Comparison of ENCODE assay signal across 8 mouse cellular contexts in the genomic region with DNA sequence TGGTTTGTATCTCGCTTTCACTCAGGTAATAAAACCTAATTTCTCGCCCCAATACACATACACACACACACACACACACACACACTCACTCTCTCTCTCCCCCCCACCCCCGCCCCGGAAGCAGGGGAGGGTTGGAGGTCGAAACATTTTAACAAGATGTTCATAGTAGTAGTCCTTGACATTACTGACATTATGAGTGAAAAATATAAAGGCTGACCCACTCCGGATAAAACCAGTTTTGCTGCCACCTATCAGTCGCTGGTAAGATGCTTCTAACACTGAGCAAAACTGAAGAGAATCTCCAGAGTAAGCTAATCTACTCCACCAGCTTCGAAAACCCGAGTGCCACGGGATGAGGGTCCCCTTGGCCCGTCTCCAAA. TPM values are rescaled to one million over a fixed set of nuclear protein-coding genes. Genes with fewer than 3 reads are reported as not detected.
A peak's percentile ranks its signal among the peaks of the same experiment; 100 is the strongest.
DNase-seq lines count a peak whose midpoint lies in the region; TF ChIP-seq lines count a peak whose summit lies in the region.

No protein-coding gene starts in this region.

- no peak; the same call in 1 of the 2 replicates for TF ChIP-seq CTCF in gastrocnemius, adult 2 months (IDR thresholded peaks at IDR 0.05)
- no peak for TF ChIP-seq CTCF in C2C12 (IDR thresholded peaks at IDR 0.05; ENCODE audit: control insufficient read depth, insufficient read depth, insufficient read length)
- TF ChIP-seq CTCF in embryonic fibroblast, embryonic 13.5 days (IDR thresholded peaks at IDR 0.05; ENCODE audit: borderline replicate concordance, insufficient read depth, low read length): no peak
- TF ChIP-seq CTCF in liver, adult 2 months (IDR thresholded peaks at IDR 0.05; ENCODE audit: low read depth, low read length): no peak

- H3K79me2 ChIP-seq in C2C12 (ENCODE audit: control insufficient read depth, insufficient read depth): peaks cover 80% of the 10 kb centered on the region
- H3K79me2 ChIP-seq in liver, adult 2 months (ENCODE audit: control insufficient read depth, insufficient read depth, low read length): peaks cover 3% of the 10 kb centered on the region; the same call in 1 of the 2 replicates

- TF ChIP-seq POLR2A in embryonic fibroblast, embryonic 13.5 days (IDR thresholded peaks at IDR 0.05; ENCODE audit: low read depth, low read length): no peak
- no peak for TF ChIP-seq POLR2A in liver, adult 2 months (IDR thresholded peaks at IDR 0.05; ENCODE audit: extremely low read depth, insufficient read depth, low read length)

- H3K79me3 ChIP-seq in C2C12 (ENCODE audit: low read depth): peaks cover 57% of the 10 kb centered on the region

- peaks cover 72% of the 10 kb centered on the region for H3K36me3 ChIP-seq in C2C12 (ENCODE audit: control insufficient read depth, insufficient read depth)
- H3K36me3 ChIP-seq in liver, adult 2 months (ENCODE audit: control insufficient read depth, insufficient read depth, low read length): peaks cover 19% of the 10 kb centered on the region

- intact Hi-C loops in gastrocnemius, adult 2 months (cut with DNase I): no loop called here

- WGBS in liver, adult 2 months: 4% methylated on average over 11 of the region's 11 CpGs

- H3K27ac ChIP-seq in gastrocnemius, adult 2 months: peak overlapping the region; percentile 97
- peak overlapping the region; percentile 83 for H3K27ac ChIP-seq in embryonic fibroblast, embryonic 13.5 days (ENCODE audit: insufficient read depth, low read length)
- peak overlapping the region; percentile 95 for H3K27ac ChIP-seq in liver, adult 2 months (replicated peaks; ENCODE audit: insufficient read depth, low read depth, low read length)

- peak overlapping the region; percentile 94 for H3K4me3 ChIP-seq in gastrocnemius, adult 2 months
- H3K4me3 ChIP-seq in C2C12 (ENCODE audit: insufficient read depth, poor library complexity, severe bottlenecking): peak overlapping the region; percentile 70
- peak overlapping the region; percentile 86 for H3K4me3 ChIP-seq in embryonic fibroblast, embryonic 13.5 days (ENCODE audit: insufficient read depth, low read length)
- peak overlapping the region; percentile 88 for H3K4me3 ChIP-seq in liver, adult 2 months (ENCODE audit: insufficient read depth, low read depth, low read length)

- no peaks in the 10 kb centered on the region for H3K27me3 ChIP-seq in C2C12 (ENCODE audit: control insufficient read depth, insufficient read depth, insufficient read length)
- no peaks in the 10 kb centered on the region for H3K27me3 ChIP-seq in liver, adult 2 months (ENCODE audit: control insufficient read depth, insufficient read depth, low read length)

- peak overlapping the region; percentile 86 for H3K9ac ChIP-seq in liver, adult 2 months (ENCODE audit: low read depth, low read length)

- DNase-seq in gastrocnemius, adult 2 months: no peak
- no peak for DNase-seq in gastrocnemius, postnatal 10 days
- DNase-seq in liver, adult 2 months (ENCODE audit: extremely low read depth, low read depth, low spot score): peak; percentile 13
- DNase-seq in right cerebral cortex, postnatal 14 days: no peak
- DNase-seq in layer of hippocampus, adult 8-10 months (ENCODE audit: low spot score in 2 of 2): no peak
- no peak for DNase-seq in urinary bladder, postnatal 36 days (ENCODE audit: low spot score in 2 of 2)

- peaks cover 4% of the 10 kb centered on the region; the same call in 1 of the 2 replicates for H3K4me1 ChIP-seq in embryonic fibroblast, embryonic 13.5 days (ENCODE audit: control insufficient read depth, insufficient read depth, low read length)
- peaks cover under 1% of the 10 kb centered on the region; the same call in 1 of the 2 replicates for H3K4me1 ChIP-seq in liver, adult 2 months (ENCODE audit: control insufficient read depth, insufficient read depth, low read length)

- H3ac ChIP-seq in C2C12 (ENCODE audit: control insufficient read depth, insufficient read length, low read depth): peak overlapping the region; percentile 82

TF ChIP-seq in C2C12, 6 proteins besides CTCF, POLR2A, EP300 and RAD21:
- TF ChIP-seq CEBPB (IDR thresholded peaks at IDR 0.05; ENCODE audit: low read depth) (no peak), MAX (IDR thresholded peaks at IDR 0.05) (no peak), USF1 (IDR thresholded peaks at IDR 0.05; ENCODE audit: low read depth) (no peak), FOSL1 (IDR thresholded peaks at IDR 0.05; ENCODE audit: insufficient read depth, low read length, poor library complexity, severe bottlenecking) (no peak), MYOD1 (IDR thresholded peaks at IDR 0.05; ENCODE audit: control insufficient read depth, insufficient read length, low read depth) (no peak), MYOG (IDR thresholded peaks at IDR 0.05; ENCODE audit: control insufficient read depth, extremely low read depth, insufficient read length) (no peak)

RNA-seq across cellular contexts. Expression of a gene that starts 0.8 kb away (rescaled TPM):
- 1 to 10 TPM; 6.3 to 7.7 TPM for total RNA-seq in gastrocnemius, adult 2 months (2021)
- total RNA-seq in gastrocnemius, postnatal 10 days (2021): 10 to 100 TPM; 17.9 to 24.6 TPM
- polyA plus RNA-seq in C2C12 (2012; fragmentation: generic; extraction: Trizol): 47.4 TPM
- polyA plus RNA-seq in embryonic fibroblast, embryonic 13.5 days (2011; ENCODE audit: insufficient read length, low read depth, missing spikeins): 60.2 and 67.7 TPM in 2 replicates
- 20.7 TPM in 2 replicates for total RNA-seq in liver, adult 2 months (2014; rRNA removed)
- polyA plus RNA-seq in liver, adult 2 months (2012; rRNA removed): 5.6 and 6.3 TPM in 2 replicates
- 10 to 100 TPM; 18.1 to 28.3 (median 23.1) TPM for total RNA-seq in layer of hippocampus, adult 8-10 months (2022)

RNA-seq across cellular contexts. Expression of a gene that starts 6.4 kb away (rescaled TPM):
- 1 to 10 TPM in 1 of 2 experiments, under 1 TPM in 1; 0.97 to 1.3 TPM for total RNA-seq in gastrocnemius, adult 2 months (2021)
- total RNA-seq in gastrocnemius, postnatal 10 days (2021): 10 to 100 TPM; 15.7 to 19.8 TPM
- 109 TPM for polyA plus RNA-seq in C2C12 (2012; fragmentation: generic; extraction: Trizol)
- 62.0 and 75.1 TPM in 2 replicates for polyA plus RNA-seq in embryonic fibroblast, embryonic 13.5 days (2011; ENCODE audit: insufficient read length, low read depth, missing spikeins)
- total RNA-seq in liver, adult 2 months (2014; rRNA removed): 0.92 and 2.3 TPM in 2 replicates
- polyA plus RNA-seq in liver, adult 2 months (2012; rRNA removed): 0.82 and 1.3 TPM in 2 replicates
- total RNA-seq in layer of hippocampus, adult 8-10 months (2022): 1 to 10 TPM; 4.1 to 7.2 (median 4.4) TPM

RNA-seq across cellular contexts. Expression of a gene that starts 6.7 kb away (rescaled TPM):
- total RNA-seq in gastrocnemius, adult 2 months (2021): 10 to 100 TPM in 1 of 2 experiments, 1 to 10 TPM in 1; 9.0 to 11.7 TPM
- 10 to 100 TPM; 16.0 to 17.7 TPM for total RNA-seq in gastrocnemius, postnatal 10 days (2021)
- polyA plus RNA-seq in C2C12 (2012; fragmentation: generic; extraction: Trizol): 26.1 TPM
- 22.8 and 28.1 TPM in 2 replicates for polyA plus RNA-seq in embryonic fibroblast, embryonic 13.5 days (2011; ENCODE audit: insufficient read length, low read depth, missing spikeins)
- total RNA-seq in liver, adult 2 months (2014; rRNA removed): 12.0 and 13.8 TPM in 2 replicates
- polyA plus RNA-seq in liver, adult 2 months (2012; rRNA removed): 39.8 and 41.0 TPM in 2 replicates
- total RNA-seq in layer of hippocampus, adult 8-10 months (2022): 10 to 100 TPM; 22.4 to 25.7 (median 25.2) TPM

RNA-seq across cellular contexts. Expression of a gene that starts 21.8 kb away (rescaled TPM):
- under 1 TPM in 1 of 2 experiments, not detected in 1; 0.64 TPM for total RNA-seq in gastrocnemius, adult 2 months (2021)
- 1 to 10 TPM; 1.1 to 1.5 TPM for total RNA-seq in gastrocnemius, postnatal 10 days (2021)
- 0.18 TPM for polyA plus RNA-seq in C2C12 (2012; fragmentation: generic; extraction: Trizol)
- polyA plus RNA-seq in embryonic fibroblast, embryonic 13.5 days (2011; ENCODE audit: insufficient read length, low read depth, missing spikeins): 1.3 and 1.4 TPM in 2 replicates
- total RNA-seq in liver, adult 2 months (2014; rRNA removed): 0.09 and 0.34 TPM in 2 replicates
- 0.06 TPM in 1 of 2 replicates, not detected in the other for polyA plus RNA-seq in liver, adult 2 months (2012; rRNA removed)
- 1 to 10 TPM in 2 of 4 experiments, under 1 TPM in 2; 0.61 to 1.1 (median 0.89) TPM for total RNA-seq in layer of hippocampus, adult 8-10 months (2022)

RNA-seq across cellular contexts. Expression of a gene that starts 22.1 kb away (rescaled TPM):
- total RNA-seq in gastrocnemius, adult 2 months (2021): 10 to 100 TPM; 59.4 to 68.6 TPM
- total RNA-seq in gastrocnemius, postnatal 10 days (2021): 10 to 100 TPM; 52.0 to 56.6 TPM
- 31.4 TPM for polyA plus RNA-seq in C2C12 (2012; fragmentation: generic; extraction: Trizol)
- 24.3 and 26.9 TPM in 2 replicates for polyA plus RNA-seq in embryonic fibroblast, embryonic 13.5 days (2011; ENCODE audit: insufficient read length, low read depth, missing spikeins)
- total RNA-seq in liver, adult 2 months (2014; rRNA removed): 9.4 and 13.0 TPM in 2 replicates
- 19.4 and 21.6 TPM in 2 replicates for polyA plus RNA-seq in liver, adult 2 months (2012; rRNA removed)
- total RNA-seq in layer of hippocampus, adult 8-10 months (2022): 10 to 100 TPM; 23.1 to 28.3 (median 24.0) TPM
